Mouse (Mus musculus): ENCODE measurements around the gene Rab3a. TPM values are rescaled to one million over a fixed set of nuclear protein-coding genes. Genes with fewer than 3 reads are reported as not detected.

Rab3a gene
- polyA plus RNA-seq (2012; rRNA removed): 55.5 and 56.3 TPM in 2 replicates

DNA sequence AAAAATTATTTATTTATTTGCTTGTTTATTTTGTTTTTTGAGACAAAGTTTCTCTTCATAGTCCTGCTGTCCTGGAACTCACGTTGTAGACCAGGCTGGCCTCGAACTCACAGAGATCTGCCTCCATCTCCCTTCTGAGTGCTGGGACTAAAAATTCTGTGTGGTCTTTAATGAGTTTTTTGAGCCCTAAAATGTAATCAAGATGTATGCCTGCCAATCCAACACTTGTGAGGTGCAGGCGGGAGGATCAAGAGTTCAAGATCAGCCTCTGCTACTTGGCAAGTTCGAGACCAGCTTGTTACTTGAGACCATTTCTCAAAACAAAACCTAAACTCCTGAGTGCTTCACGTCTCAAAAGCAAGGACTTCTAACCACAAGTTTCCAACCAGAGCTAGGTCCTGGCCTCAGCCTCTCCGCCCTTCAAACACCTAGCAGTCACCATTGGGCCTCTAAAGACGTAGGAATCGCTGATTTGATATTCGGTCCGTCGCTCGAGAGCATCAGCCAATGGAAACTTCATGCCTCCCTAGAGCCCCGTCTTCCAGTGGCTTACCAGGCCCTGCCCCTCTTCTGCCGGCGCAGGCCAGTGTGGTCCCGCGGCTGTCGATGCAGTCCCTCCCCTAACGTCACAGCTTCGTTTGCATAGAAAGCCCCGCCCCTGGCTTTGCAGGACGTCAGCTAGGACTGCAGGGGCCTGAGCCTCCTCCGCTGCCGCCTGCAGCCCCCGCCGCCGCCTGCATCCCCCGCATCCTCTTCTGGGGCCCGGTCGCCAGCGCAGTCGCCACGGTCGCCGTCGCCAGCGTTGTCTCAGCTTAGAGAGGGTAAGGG, at the start of gene Rab3a:
Gene Rab3a, plus strand, starts transcription at position 637 of the 828 bp plus-strand sequence.
- DNase-seq (ENCODE audit: low read depth): peak; percentile 92

GRCm38 (mm10) chr8:70708281-70708680, 46.2 kb upstream of the Rab3a start:
- no peak for DNase-seq (ENCODE audit: low read depth)

DNA sequence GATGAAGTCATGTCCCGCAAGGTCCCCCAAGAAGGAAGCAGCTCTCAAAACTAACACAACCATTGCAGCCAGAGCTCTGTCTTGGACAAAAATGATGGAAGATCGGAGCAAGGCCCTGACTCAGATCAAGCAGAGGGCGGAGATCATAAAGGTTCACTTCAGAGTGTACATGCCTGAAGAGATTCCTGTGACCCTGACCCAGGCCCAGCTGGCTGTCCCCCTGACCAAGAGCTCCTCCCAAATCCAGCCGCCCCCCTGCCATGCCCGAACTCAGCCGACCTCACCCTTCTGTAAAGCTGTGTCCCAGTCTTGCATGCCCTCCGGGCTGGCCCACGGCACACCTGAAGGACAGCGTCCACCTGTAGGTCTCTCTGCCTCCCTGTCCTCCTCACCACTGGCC, 44.7 kb upstream of the Rab3a start:
- DNase-seq (ENCODE audit: low read depth): no peak

DNA sequence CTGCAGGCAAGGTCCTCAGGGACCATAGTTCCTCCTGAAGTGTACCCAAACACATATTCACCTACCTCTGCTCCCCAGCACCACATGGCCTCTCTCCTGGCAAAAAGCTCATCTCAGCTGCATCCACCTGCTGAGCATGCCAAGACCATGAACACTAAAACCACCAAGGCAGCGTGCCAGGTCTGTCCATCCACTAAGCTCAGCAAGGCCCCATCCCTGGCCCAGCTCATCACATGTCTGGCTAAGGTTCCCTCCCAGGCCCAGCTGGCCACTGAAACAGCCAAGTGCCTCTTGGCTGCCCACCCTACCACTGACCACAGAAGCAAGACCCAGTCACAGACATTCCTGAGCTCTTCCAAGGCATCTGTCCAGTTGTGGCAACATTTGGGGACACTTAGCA, 44.2 kb upstream of the Rab3a start:
- no peak for DNase-seq (ENCODE audit: low read depth)

DNA sequence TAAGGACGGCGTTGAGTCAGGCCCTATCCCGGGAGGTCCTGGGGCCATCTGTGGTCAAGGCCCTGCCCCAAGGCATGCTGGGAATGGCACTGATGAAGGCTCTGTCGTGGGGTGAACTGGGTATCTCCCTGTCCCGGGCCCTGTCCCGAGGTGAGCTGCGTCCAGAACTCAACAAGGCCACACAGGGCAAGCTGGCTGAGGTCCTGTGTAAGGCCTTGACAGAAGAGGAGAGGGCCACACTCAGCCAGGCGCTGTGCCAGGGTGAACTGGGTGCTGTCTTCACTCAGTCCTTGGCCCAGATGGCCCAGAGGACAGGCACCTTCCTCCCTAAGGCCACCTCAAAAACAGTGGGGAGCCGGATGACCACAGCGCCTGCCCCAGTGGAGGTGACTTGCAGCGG, 43.4 kb upstream of the Rab3a start:
- no peak for DNase-seq (ENCODE audit: low read depth)

DNA sequence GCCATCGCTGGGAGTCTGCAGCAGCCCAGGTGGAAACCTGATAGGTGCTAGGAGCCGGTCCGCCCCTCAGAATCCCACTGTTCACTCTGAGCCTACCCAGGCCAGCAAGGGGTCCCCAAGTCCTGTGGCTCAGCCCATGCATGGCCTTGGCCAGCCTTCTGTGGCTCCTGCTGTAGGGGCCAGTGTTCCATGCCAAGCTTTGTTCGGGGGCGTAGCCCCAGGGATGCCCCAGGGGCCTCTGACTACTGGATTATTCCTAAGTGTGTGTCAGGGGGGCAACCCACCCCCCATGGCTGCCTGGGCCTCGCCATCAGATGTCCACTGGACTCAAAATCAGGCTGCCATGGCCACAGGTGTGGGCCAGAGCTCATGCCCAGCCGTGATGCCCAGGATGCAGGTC, 40.5 kb upstream of the Rab3a start:
- DNase-seq (ENCODE audit: low read depth): no peak

DNA sequence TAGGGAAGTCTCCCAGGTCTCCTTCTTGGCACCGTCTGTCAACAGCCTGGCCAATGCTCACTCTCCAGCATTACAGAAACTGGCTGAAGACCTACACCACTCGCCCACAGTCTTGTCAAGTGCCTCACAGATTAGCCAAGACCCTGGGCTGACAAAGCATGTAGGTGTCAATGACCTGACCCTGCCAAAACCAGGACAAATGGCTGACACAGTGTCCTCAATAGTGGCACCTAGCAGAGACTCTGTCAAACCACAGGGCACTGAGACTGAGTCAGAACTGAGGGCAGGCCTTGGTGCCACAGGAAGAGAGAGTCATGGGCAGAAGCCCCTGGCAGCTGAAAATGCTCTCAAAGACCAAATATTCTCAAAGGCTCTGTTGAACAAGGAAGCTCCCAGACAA, 39.4 kb upstream of the Rab3a start:
- no peak for DNase-seq (ENCODE audit: low read depth)

DNA sequence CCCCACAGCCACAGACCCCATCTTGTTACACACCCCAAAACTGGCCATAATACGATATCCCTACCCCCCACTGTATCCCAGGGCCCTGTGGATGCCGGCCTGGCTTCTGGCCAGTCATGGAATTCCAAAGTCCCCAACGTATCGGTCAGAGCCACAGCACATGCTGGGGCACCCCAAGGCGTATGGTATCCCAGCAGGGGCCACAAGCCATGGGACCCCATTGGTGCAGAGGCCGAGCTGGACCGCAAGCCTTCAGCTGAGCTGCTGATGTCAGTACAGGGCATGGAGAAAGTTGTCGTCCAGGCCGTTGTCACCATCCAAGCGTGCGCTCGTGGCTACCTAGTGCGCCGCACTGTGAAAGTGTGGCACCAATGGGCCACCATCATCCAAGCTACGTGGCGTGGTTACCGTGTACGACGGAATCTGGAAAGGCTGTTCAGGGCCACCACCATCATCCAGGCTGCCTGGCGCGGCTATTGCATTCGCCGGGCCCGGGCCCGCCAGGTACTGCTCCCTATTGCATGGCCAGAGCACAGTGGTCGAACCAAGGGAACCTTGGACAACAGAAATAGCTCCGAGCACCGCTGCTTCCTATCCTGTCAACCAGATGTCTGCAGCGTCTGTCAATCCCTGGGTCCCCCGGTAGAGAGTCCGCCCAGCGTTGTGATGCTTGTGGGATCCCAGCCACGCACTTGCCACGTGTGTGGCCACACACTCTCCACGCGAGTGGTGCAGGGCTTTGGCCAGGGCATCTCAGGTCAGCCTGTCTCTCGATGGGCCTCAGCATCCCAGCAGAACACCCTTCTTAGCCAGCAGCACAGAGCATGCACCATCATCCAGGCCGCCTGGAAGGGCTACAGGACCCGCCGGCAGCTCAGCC, 37.7 kb upstream of the Rab3a start:
- no peak for DNase-seq (ENCODE audit: low read depth)

GRCm38 (mm10) chr8:70718297-70718696, 36.2 kb upstream of the Rab3a start, which contains the start of gene Gm3336:
Gene Gm3336, plus strand, starts transcription at chr8:70718543.
- DNase-seq (ENCODE audit: low read depth): no peak

GRCm38 (mm10) chr8:70719796-70720270, 34.6 kb upstream of the Rab3a start:
- DNase-seq (ENCODE audit: low read depth): no peak

DNA sequence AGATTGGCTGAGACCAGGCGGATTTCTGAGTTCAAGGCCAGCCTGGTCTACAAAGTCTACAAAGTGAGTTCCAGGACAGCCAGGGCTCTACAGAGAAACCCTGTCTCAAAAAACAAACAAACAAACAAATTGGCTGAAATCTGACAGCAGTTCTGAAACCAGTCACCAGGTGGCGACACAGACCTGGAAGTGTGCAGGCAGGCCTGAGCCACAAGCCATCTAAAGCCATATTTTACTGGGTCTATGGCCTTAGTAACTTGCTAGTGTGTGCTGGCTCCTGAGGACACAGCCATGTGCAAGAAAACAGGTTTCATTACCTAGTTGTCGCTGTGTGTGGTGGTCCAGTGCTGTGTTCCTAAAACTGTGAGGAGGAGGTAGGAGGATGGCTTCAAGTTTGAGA, 33.7 kb upstream of the Rab3a start:
- DNase-seq (ENCODE audit: low read depth): no peak

DNA sequence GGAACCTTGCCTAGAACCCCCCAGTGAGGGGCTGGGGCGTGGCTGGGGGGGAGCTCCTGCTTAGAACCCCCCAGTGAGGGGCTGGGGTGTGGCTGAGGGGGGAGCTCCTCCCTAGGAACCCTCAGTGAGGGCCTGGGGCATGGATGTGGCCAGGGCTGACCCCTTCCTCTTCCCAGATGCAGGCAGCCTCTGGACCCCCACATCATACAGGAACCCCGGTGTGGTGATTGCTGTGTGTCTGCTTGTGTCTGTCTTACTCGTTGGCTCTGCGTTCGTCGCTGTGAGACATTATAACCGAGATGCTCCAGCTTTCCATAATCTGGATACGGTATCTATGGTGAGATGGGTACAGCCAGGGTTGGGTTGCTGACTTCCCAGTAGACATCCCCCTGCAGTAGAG, 32.9 kb upstream of the Rab3a start:
- DNase-seq (ENCODE audit: low read depth): no peak

- no peak for DNase-seq (ENCODE audit: low read depth)
These were observed 30.8 kb upstream of the Rab3a start, which contains the start of gene Pde4c for GRCm38 (mm10) chr8:70723486-70724210. Gene Pde4c, plus strand, starts transcription at chr8:70723720.

DNA sequence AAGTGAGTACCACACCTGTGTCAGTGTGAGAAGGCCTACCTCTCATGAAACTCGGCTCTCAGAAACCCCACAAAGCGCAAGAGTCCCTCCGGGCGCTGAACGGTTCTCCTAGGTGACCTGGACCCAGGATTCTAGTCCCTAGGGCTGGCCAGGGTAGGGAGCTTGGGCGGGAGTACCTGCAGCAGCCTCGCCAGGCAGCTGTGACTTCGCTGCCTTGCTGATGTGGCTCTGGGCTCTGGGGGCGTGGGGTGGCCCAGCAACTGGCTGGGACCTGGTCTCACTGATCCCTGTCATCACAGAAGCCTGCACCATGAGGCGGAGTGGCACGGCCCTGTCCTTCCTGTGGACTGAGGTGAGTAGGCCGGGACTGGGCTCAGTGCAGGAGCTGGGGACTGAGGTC, 30.3 kb upstream of the Rab3a start:
- no peak for DNase-seq (ENCODE audit: low read depth)

- DNase-seq (ENCODE audit: low read depth): no peak
These were observed 28.6 kb upstream of the Rab3a start for GRCm38 (mm10) chr8:70725792-70726447.

GRCm38 (mm10) chr8:70726721-70727120, 27.8 kb upstream of the Rab3a start:
- DNase-seq (ENCODE audit: low read depth): no peak

- DNase-seq (ENCODE audit: low read depth): no peak
These were observed 24.5 kb upstream of the Rab3a start for GRCm38 (mm10) chr8:70729808-70730475.

DNA sequence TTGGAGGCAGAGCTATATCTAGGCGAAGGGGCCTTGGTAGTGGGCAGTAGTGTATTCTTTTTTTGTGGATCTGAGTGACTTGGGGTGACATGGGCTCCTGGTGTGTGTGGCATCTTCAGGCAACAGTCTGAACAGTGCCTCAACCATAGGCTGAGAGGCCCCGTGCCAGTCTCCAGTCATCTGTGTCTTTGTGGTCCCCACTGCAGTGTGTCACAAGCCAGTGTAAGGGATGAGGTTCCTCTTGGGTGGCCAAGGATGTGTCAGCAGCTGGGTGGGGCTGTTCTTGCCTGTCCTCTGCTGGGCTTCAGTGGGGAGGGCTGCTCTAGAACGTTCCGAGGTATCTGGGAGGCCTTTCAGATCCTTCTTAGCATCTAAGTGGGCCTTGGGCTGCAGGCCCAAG, 23.5 kb upstream of the Rab3a start:
- DNase-seq (ENCODE audit: low read depth): no peak

- no peak for DNase-seq (ENCODE audit: low read depth)
These were observed 16.8 kb upstream of the Rab3a start for GRCm38 (mm10) chr8:70737705-70738104.

GRCm38 (mm10) chr8:70738211-70738610, 16.3 kb upstream of the Rab3a start:
- DNase-seq (ENCODE audit: low read depth): no peak

GRCm38 (mm10) chr8:70741661-70742060, 12.8 kb upstream of the Rab3a start:
- no peak for DNase-seq (ENCODE audit: low read depth)

All from gonadal fat pad, adult 2 months (tissue).